Comparison of ENCODE assay signal across 17 mouse cellular contexts in genomic region chr14:105435343-105435742, GRCm38 (mm10).
DNase-seq lines count a peak whose midpoint lies in the region; ATAC-seq and TF ChIP-seq lines count a peak whose summit lies in the region.
"Had no signal": no experiment of that assay in that cellular context is flagged by ENCODE, and none has a peak within 500 bp of the region (broad histone marks: within the 10 kb centered on the region; RNA-seq: fewer than 3 reads in every experiment).

No protein-coding gene starts in this region.

- ATAC-seq in heart, embryonic 15.5 days (replicated peaks; ENCODE audit: insufficient number of reproducible peaks, insufficient read depth, low FRiP score, low read depth): 0 out of 2 replicates have a peak, but pooled peaks have one; percentile 35
- ATAC-seq in lung, embryonic 14.5 days (ENCODE audit: insufficient read depth): no peak
- ATAC-seq in hematopoietic stem cell, adult 5-6 weeks (replicated peaks in 1 of 2; ENCODE audit: insufficient read depth in 1 of 2, low FRiP score in 2 of 2, low TSS enrichment in 1 of 2, low read depth in 1 of 2, poor library complexity in 2 of 2, severe bottlenecking in 2 of 2): peak; percentile 85 to 90
- ATAC-seq: CD4-positive, CD25-positive, alpha-beta regulatory T cell, adult 4 months; forebrain, embryonic 16.5 days; hindbrain, postnatal 0 days had no signal

- H3K4me3 ChIP-seq in heart, embryonic 15.5 days: no peak overlapping the region
- no peak overlapping the region for H3K4me3 ChIP-seq in lung, embryonic 14.5 days (ENCODE audit: low read depth, low read length)
- no peak overlapping the region for H3K4me3 ChIP-seq in thymus, adult 2 months (ENCODE audit: control insufficient read depth, insufficient read depth, low read length)
- H3K4me3 ChIP-seq: embryonic facial prominence, embryonic 10.5 days; neural tube, embryonic 13.5 days had no signal

- DNase-seq in heart, postnatal 4 days: no peak
- DNase-seq in lung, embryonic 14.5 days: peak; percentile 15
- no peak for DNase-seq in lung, postnatal 14 days
- DNase-seq in skeletal muscle tissue, adult 2 months (ENCODE audit: low read depth, low spot score): peak; percentile 25
- no peak for DNase-seq in thymus, adult 2 months
- DNase-seq: cerebellum, postnatal 10 days; kidney, postnatal 25 days; spleen, adult 18-20 months; thymus, postnatal 14 days had no signal

- H3K9ac ChIP-seq in heart, embryonic 15.5 days: no peak overlapping the region
- H3K9ac ChIP-seq in lung, embryonic 14.5 days: no peak overlapping the region
- H3K9ac ChIP-seq: neural tube, embryonic 13.5 days had no signal

- WGBS in heart, embryonic 15.5 days: 59% methylated on average over 6 of the region's 6 CpGs
- 65% methylated on average over 6 of the region's 6 CpGs for WGBS in lung, embryonic 14.5 days
- WGBS in thymus, adult 2 months: 44% methylated on average over 6 of the region's 6 CpGs

- TF ChIP-seq CTCF in lung, embryonic 14.5 days (IDR thresholded peaks at IDR 0.05; ENCODE audit: low read depth): no peak
- TF ChIP-seq CTCF in thymus, adult 2 months (IDR thresholded peaks at IDR 0.05; ENCODE audit: borderline replicate concordance, control insufficient read depth, extremely low read depth, insufficient read depth, low read length, poor library complexity): no peak

- no peaks in the 10 kb centered on the region for H3K27me3 ChIP-seq in heart, embryonic 15.5 days
- no peaks in the 10 kb centered on the region for H3K27me3 ChIP-seq in lung, embryonic 14.5 days (ENCODE audit: insufficient read depth, low read length)
- no peaks in the 10 kb centered on the region for H3K27me3 ChIP-seq in thymus, adult 2 months (ENCODE audit: control insufficient read depth, insufficient read depth, low read length)
- H3K27me3 ChIP-seq: neural tube, embryonic 13.5 days had no signal

- no peaks in the 10 kb centered on the region for H3K36me3 ChIP-seq in heart, embryonic 15.5 days
- no peaks in the 10 kb centered on the region for H3K36me3 ChIP-seq in lung, embryonic 14.5 days (ENCODE audit: insufficient read depth)
- H3K36me3 ChIP-seq in thymus, adult 2 months (ENCODE audit: control insufficient read depth, insufficient read depth, low read length): no peaks in the 10 kb centered on the region
- H3K36me3 ChIP-seq: embryonic facial prominence, embryonic 10.5 days; neural tube, embryonic 13.5 days had no signal

- no peaks in the 10 kb centered on the region for H3K9me3 ChIP-seq in heart, embryonic 15.5 days (replicated peaks)
- H3K9me3 ChIP-seq in lung, embryonic 14.5 days (ENCODE audit: low read depth, low read length): no peaks in the 10 kb centered on the region
- H3K9me3 ChIP-seq: embryonic facial prominence, embryonic 10.5 days; neural tube, embryonic 13.5 days had no signal

- H3K27ac ChIP-seq in heart, embryonic 15.5 days: no peak overlapping the region
- no peak overlapping the region for H3K27ac ChIP-seq in lung, embryonic 14.5 days (ENCODE audit: low read depth)
- no peak overlapping the region for H3K27ac ChIP-seq in thymus, adult 2 months (ENCODE audit: control insufficient read depth, insufficient read depth, low read length)
- H3K27ac ChIP-seq: embryonic facial prominence, embryonic 10.5 days; hindbrain, postnatal 0 days; neural tube, embryonic 13.5 days had no signal

- H3K4me2 ChIP-seq in heart, embryonic 15.5 days: no peak overlapping the region
- H3K4me2 ChIP-seq in lung, embryonic 14.5 days: no peak overlapping the region
- H3K4me2 ChIP-seq: liver, embryonic 11.5 days; neural tube, embryonic 13.5 days had no signal

- peaks cover 8% of the 10 kb centered on the region for H3K4me1 ChIP-seq in heart, embryonic 15.5 days (replicated peaks)
- H3K4me1 ChIP-seq in lung, embryonic 14.5 days (ENCODE audit: insufficient read depth): 0 out of 2 replicates have a peak, but pooled peaks cover 5% of the 10 kb centered on the region
- H3K4me1 ChIP-seq in thymus, adult 2 months (replicated peaks; ENCODE audit: control insufficient read depth, insufficient read depth, low read length): no peaks in the 10 kb centered on the region

- TF ChIP-seq POLR2A in thymus, adult 2 months (IDR thresholded peaks at IDR 0.05; ENCODE audit: control insufficient read depth, extremely low read depth, insufficient read depth, low read length, poor library complexity): no peak

Comparison
In these comparisons a context has a peak if more than half of its experiments do, and no peak if none do; other contexts are left out.
1. DNase-seq: peak in lung, embryonic 14.5 days (single experiment) and skeletal muscle tissue, adult 2 months (single experiment); none in heart, postnatal 4 days (single experiment), lung, postnatal 14 days (single experiment) and thymus, adult 2 months (single experiment).